Mouse (Mus musculus): ENCODE measurements around the gene Bcat1. TPM values are rescaled to one million over a fixed set of nuclear protein-coding genes. Genes with fewer than 3 reads are reported as not detected.
"Not testable (repeated sequence)": the region's sequence is repeated elsewhere in the genome, so short reads cannot be mapped to it uniquely, and the experiment has no call there.

Bcat1 gene
- polyA plus RNA-seq, 1 experiment from 2014 or later, result 11.1 TPM

DNA sequence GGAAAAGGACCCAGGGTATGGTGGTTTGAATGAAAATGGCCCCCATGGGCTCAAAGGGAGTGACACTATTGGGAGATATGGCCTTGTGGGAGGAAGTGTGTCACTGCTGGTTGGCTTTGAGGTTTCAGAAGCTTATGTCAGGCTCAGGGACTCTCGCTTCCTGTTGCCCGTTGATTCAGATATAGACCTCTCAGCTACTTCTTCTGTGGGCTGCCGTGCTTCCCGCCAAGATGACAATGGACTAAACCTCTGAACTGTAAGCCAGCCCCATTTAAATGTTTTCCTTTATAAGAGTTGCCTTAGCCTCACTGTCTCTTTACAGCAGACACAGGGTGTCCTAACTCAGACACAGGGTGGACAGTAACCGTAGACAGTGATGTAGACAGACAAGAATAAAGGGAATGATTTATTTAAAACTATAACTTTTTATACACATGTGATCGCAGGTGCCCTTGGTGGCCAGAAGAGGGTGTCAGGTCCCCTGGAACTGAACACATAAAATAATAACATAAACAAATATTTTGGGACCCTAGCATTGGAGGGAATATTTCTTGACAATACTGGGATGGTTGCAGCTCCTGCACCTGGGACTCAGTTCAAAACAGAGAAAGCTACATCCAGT is 39.6 kb upstream of the Bcat1 start, which contains the start of gene Lrmp:
TSS of gene Lrmp (plus strand) at position 178 of the 622 bp plus-strand sequence.
- no peaks in the 10 kb centered on the region for H3K36me3 ChIP-seq
- WGBS, result 61% methylated on average over 6 of the region's 6 CpGs
- H3K9ac ChIP-seq, result peak within 1 kb of the TSS; percentile 15; the same call in 1 of the 2 replicates
- H3K4me3 ChIP-seq, result no peak within 1 kb of the TSS
- H3K9me3 ChIP-seq (replicated peaks), result peaks cover 1% of the 10 kb centered on the region; the same call in 1 of the 2 replicates
- no peaks in the 10 kb centered on the region for H3K27me3 ChIP-seq (replicated peaks)
- no peak for ATAC-seq (ENCODE audit: insufficient number of reproducible peaks, low FRiP score)
- H3K4me1 ChIP-seq (replicated peaks), result peaks cover 16% of the 10 kb centered on the region
- H3K27ac ChIP-seq (ENCODE audit: poor library complexity, severe bottlenecking), result no peak within 1 kb of the TSS
- no peak within 1 kb of the TSS for H3K4me2 ChIP-seq

GRCm38 (mm10) chr6:145114561-145114960 is 38.6 kb upstream of the Bcat1 start:
- Histone ChIP-seq H3K9me3 (replicated peaks) (peaks cover 7% of the 10 kb centered on the region), H3K4me2 (no peak overlapping the region), H3K9ac (no peak overlapping the region), H3K4me3 (no peak overlapping the region), H3K27ac (ENCODE audit: poor library complexity, severe bottlenecking) (no peak overlapping the region), H3K4me1 (replicated peaks) (peaks cover 9% of the 10 kb centered on the region), H3K36me3 (no peaks in the 10 kb centered on the region), H3K27me3 (replicated peaks) (no peaks in the 10 kb centered on the region)
- ATAC-seq (ENCODE audit: insufficient number of reproducible peaks, low FRiP score), result no peak
- 61% methylated on average over 2 of the region's 2 CpGs for WGBS

DNA sequence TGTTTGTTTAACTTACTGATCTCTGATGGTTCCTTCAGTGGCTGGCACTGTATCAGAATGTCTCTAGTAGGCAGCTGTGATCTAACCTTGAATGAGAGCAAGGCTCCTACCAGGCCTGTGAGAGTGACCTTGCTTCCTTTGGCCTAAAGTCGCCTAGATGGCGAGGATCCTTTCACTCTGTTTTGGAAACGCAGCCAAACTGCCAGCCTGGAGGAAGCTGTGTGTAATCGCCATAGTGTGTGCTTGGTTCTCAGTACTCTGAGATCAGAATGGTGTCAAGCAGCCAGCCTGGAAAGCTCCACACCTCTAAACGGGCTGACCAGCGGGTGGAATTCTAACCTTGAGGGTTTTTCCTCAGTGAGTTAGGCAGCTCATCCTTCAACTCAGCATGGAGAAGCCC is 36.9 kb upstream of the Bcat1 start:
- Histone ChIP-seq H3K4me1 (replicated peaks) (peaks cover 9% of the 10 kb centered on the region), H3K9ac (no peak overlapping the region), H3K27me3 (replicated peaks) (no peaks in the 10 kb centered on the region), H3K4me2 (no peak overlapping the region), H3K27ac (ENCODE audit: poor library complexity, severe bottlenecking) (no peak overlapping the region), H3K36me3 (no peaks in the 10 kb centered on the region), H3K4me3 (no peak overlapping the region), H3K9me3 (replicated peaks) (peaks cover 7% of the 10 kb centered on the region)
- WGBS, result 50% methylated on average over 6 of the region's 6 CpGs
- no peak for ATAC-seq (ENCODE audit: insufficient number of reproducible peaks, low FRiP score)

GRCm38 (mm10) chr6:145110786-145111185 is 34.8 kb upstream of the Bcat1 start:
- 89% methylated on average over 4 of the region's 4 CpGs for WGBS
- ATAC-seq (ENCODE audit: insufficient number of reproducible peaks, low FRiP score), result no peak

GRCm38 (mm10) chr6:145106163-145106842 is 30.3 kb upstream of the Bcat1 start:
- Histone ChIP-seq H3K4me3 (no peak overlapping the region), H3K4me1 (replicated peaks) (0 out of 2 replicates have a peak, but pooled peaks cover 3% of the 10 kb centered on the region), H3K4me2 (no peak overlapping the region), H3K27me3 (replicated peaks) (no peaks in the 10 kb centered on the region), H3K9me3 (replicated peaks) (peaks cover 7% of the 10 kb centered on the region), H3K36me3 (no peaks in the 10 kb centered on the region), H3K9ac (no peak overlapping the region), H3K27ac (ENCODE audit: poor library complexity, severe bottlenecking) (no peak overlapping the region)
- ATAC-seq (ENCODE audit: insufficient number of reproducible peaks, low FRiP score), result no peak
- WGBS, result 86% methylated on average over 5 of the region's 6 CpGs

More at GRCm38 (mm10) chr6:145110786-145111185, 34.8 kb upstream of the Bcat1 start:
- Histone ChIP-seq H3K27me3 (replicated peaks) (no peaks in the 10 kb centered on the region), H3K27ac (ENCODE audit: poor library complexity, severe bottlenecking) (no peak overlapping the region), H3K4me2 (no peak overlapping the region), H3K9me3 (replicated peaks) (peaks cover 7% of the 10 kb centered on the region), H3K36me3 (no peaks in the 10 kb centered on the region), H3K4me1 (replicated peaks) (no peaks in the 10 kb centered on the region), H3K4me3 (no peak overlapping the region), H3K9ac (no peak overlapping the region)

DNA sequence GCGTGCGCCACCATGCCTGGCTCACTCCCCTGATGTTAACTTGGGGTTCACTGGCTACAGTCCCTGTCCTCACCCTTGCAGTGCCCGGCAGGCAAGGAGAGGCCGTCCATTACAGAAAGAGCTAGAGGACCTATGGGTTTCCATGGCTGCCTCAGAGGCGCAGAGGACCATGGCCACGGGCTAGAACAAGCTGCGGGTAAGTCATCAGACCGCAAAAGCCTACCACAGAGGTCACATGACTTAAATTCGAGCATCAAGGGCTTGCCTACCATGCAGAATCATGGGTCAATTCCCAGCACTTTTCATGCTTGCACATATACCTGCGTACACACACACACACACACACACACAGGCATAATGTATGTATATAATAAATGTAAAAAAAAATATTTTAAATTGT is 29.5 kb upstream of the Bcat1 start:
- H3K27ac ChIP-seq (ENCODE audit: poor library complexity, severe bottlenecking), result no peak overlapping the region
- no peak overlapping the region for H3K4me2 ChIP-seq
- no peak overlapping the region for H3K4me3 ChIP-seq
- no peak for ATAC-seq (ENCODE audit: insufficient number of reproducible peaks, low FRiP score)
- H3K36me3 ChIP-seq, result no peaks in the 10 kb centered on the region
- WGBS, result 89% methylated on average over 10 of the region's 10 CpGs
- peaks cover 4% of the 10 kb centered on the region for H3K9me3 ChIP-seq (replicated peaks)
- H3K4me1 ChIP-seq (replicated peaks), result peaks cover 10% of the 10 kb centered on the region
- H3K27me3 ChIP-seq (replicated peaks), result no peaks in the 10 kb centered on the region
- no peak overlapping the region for H3K9ac ChIP-seq

- H3K9me3 ChIP-seq (replicated peaks), result no peaks in the 10 kb centered on the region
- H3K4me1 ChIP-seq (replicated peaks), result peaks cover 13% of the 10 kb centered on the region
- H3K36me3 ChIP-seq, result no peaks in the 10 kb centered on the region
- no peak overlapping the region for H3K4me2 ChIP-seq
- H3K27ac ChIP-seq (ENCODE audit: poor library complexity, severe bottlenecking), result no peak overlapping the region
- H3K9ac ChIP-seq, result no peak overlapping the region
- WGBS, result 72% methylated on average over 10 of the region's 10 CpGs
- no peak overlapping the region for H3K4me3 ChIP-seq
- H3K27me3 ChIP-seq (replicated peaks), result no peaks in the 10 kb centered on the region
- no peak for ATAC-seq (ENCODE audit: insufficient number of reproducible peaks, low FRiP score)
These were observed 28.4 kb upstream of the Bcat1 start for GRCm38 (mm10) chr6:145104241-145104939.

GRCm38 (mm10) chr6:145100923-145101322 is 24.9 kb upstream of the Bcat1 start:
- Histone ChIP-seq H3K27me3 (replicated peaks) (no peaks in the 10 kb centered on the region), H3K4me1 (replicated peaks) (peaks cover 13% of the 10 kb centered on the region), H3K4me3 (no peak overlapping the region), H3K9me3 (replicated peaks) (no peaks in the 10 kb centered on the region), H3K36me3 (no peaks in the 10 kb centered on the region), H3K4me2 (peak overlapping the region; percentile 10; the same call in 1 of the 2 replicates), H3K9ac (no peak overlapping the region), H3K27ac (ENCODE audit: poor library complexity, severe bottlenecking) (no peak overlapping the region)
- no peak for ATAC-seq (ENCODE audit: insufficient number of reproducible peaks, low FRiP score)
- WGBS, result 37% methylated on average over 9 of the region's 9 CpGs

DNA sequence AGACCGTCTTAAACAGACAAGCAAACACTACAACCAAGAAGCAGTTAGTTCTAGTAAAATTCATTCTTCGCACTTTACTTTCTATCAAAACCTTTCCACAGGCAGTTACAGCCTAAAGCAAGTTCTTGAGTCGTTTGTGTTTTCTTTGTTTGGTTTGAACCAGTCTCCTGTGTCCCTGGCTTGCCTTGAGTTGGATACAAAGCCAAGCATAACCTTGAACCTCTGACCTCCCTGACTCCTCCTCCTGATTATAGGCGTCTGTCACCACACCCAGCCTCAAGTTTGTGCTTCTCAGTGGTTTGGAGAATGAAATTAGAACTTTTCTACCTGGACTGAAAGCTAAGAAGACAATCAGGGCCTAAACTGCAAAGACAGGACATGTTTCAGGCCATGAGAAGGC is 18.4 kb upstream of the Bcat1 start:
- Histone ChIP-seq H3K27ac (ENCODE audit: poor library complexity, severe bottlenecking) (no peak overlapping the region), H3K4me1 (replicated peaks) (peaks cover 2% of the 10 kb centered on the region), H3K4me2 (no peak overlapping the region), H3K9ac (no peak overlapping the region), H3K27me3 (replicated peaks) (0 out of 2 replicates have a peak, but pooled peaks cover 5% of the 10 kb centered on the region), H3K36me3 (no peaks in the 10 kb centered on the region), H3K4me3 (no peak overlapping the region), H3K9me3 (replicated peaks) (no peaks in the 10 kb centered on the region)
- 77% methylated on average over 4 of the region's 4 CpGs for WGBS
- ATAC-seq (ENCODE audit: insufficient number of reproducible peaks, low FRiP score), result no peak

DNA sequence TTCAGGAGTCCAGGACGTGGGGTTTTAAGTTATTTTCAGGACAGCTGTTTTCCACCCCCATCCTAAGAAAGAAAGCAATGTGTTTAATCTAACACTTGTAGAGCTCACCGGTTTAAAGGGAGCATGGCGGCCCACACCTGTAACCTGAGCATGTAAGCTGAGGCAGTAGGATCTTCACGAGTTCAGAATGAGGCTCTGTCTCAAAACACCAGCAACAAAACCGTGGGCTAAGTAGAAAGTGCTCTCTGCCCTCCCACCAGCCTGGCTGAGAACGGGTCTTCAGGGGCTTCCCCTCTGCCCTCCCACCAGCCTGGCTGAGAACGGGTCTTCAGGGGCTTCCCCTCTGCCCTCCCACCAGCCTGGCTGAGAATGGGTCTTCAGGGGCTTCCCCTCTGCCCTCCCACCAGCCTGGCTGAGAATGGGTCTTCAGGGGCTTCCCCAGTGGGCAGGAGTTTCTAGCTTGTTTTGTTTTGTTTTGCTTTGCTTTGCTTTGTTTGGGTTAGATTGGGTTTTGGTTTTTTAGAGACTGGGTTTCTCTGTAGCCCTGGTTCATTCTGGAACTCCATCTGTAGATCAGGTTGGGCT is 17.1 kb upstream of the Bcat1 start:
- H3K4me1 ChIP-seq (replicated peaks); H3K27ac ChIP-seq (ENCODE audit: poor library complexity, severe bottlenecking); H3K9me3 ChIP-seq (replicated peaks); ATAC-seq (ENCODE audit: insufficient number of reproducible peaks, low FRiP score); H3K4me2 ChIP-seq; H3K9ac ChIP-seq; H3K4me3 ChIP-seq; H3K36me3 ChIP-seq; H3K27me3 ChIP-seq (replicated peaks): not testable (repeated sequence)
- whole genome bisulfite sequencing, result 51% methylated on average over 7 of the region's 7 CpGs

DNA sequence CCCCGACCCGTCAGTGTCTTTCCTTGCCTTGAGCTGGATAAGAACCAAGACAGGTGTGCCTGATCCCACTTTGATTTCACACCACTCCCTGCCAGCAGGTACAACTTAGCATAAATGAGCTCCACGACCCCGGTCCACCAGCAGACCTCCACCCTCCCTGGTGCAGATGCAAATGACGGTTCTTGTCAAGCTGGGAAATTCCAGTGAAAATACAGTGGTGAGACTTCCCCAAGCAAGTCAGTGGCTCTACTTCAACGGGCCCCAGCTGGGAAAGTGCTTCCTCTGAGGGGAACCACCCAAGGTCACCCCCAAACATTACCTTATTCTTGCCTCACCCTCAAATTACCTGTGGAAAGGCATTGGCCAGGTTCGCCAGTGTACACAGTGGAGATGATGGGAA is 16.0 kb upstream of the Bcat1 start:
- no peak overlapping the region for H3K4me3 ChIP-seq
- no peak for ATAC-seq (ENCODE audit: insufficient number of reproducible peaks, low FRiP score)
- H3K36me3 ChIP-seq, result no peaks in the 10 kb centered on the region
- no peak overlapping the region for H3K27ac ChIP-seq (ENCODE audit: poor library complexity, severe bottlenecking)
- WGBS, result 77% methylated on average over 6 of the region's 7 CpGs
- H3K9me3 ChIP-seq (replicated peaks), result no peaks in the 10 kb centered on the region
- H3K27me3 ChIP-seq (replicated peaks), result 0 out of 2 replicates have a peak, but pooled peaks cover 5% of the 10 kb centered on the region
- H3K4me1 ChIP-seq (replicated peaks), result peaks cover 4% of the 10 kb centered on the region
- H3K9ac ChIP-seq, result no peak overlapping the region
- no peak overlapping the region for H3K4me2 ChIP-seq

Data from heart, embryonic 12.5 days (tissue).